Mouse (Mus musculus): ENCODE measurements around the gene Efhc1. TPM values are rescaled to one million over a fixed set of nuclear protein-coding genes. Genes with fewer than 3 reads are reported as not detected.

Gene Efhc1
- polyA plus RNA-seq, 1 experiment from 2014 or later: 10.6 TPM

Other genes with a start within 250 kb of the Efhc1 start
- not detected in 2 replicates for gene Il17a, start 220.7 kb upstream of the Efhc1 start, polyA plus RNA-seq (2014; fragmentation: Nextera tagmentation; extraction: Ambion mirVana)
- gene Il17f, start 161.0 kb upstream of the Efhc1 start, polyA plus RNA-seq (2014; fragmentation: Nextera tagmentation; extraction: Ambion mirVana): not detected in 2 replicates
- gene Mcm3, start 131.3 kb upstream of the Efhc1 start, polyA plus RNA-seq (2014; fragmentation: Nextera tagmentation; extraction: Ambion mirVana): 114 and 131 TPM in 2 replicates
- 6.1 and 7.2 TPM in 2 replicates for gene Paqr8, start 61.0 kb upstream of the Efhc1 start, polyA plus RNA-seq (2014; fragmentation: Nextera tagmentation; extraction: Ambion mirVana)
- 12.8 and 14.4 TPM in 2 replicates for gene Tram2, start 127.6 kb downstream of the Efhc1 start, polyA plus RNA-seq (2014; fragmentation: Nextera tagmentation; extraction: Ambion mirVana)

Measured in embryonic facial prominence, embryonic 14.5 days (tissue).